Mouse (Mus musculus) T-helper 1 cell (primary cell): ENCODE measurements around the gene Cpa4.

Experiments
- in situ Hi-C: fragments of 300-600 bp; cut with MboI, MseI; formaldehyde crosslinking; loops from one replicate; pipeline ENCODE4 v1.15.1; 2025; ENCODE audit warnings: high pct_unique_total_duplicates

The Cpa4 gene

GRCm38 (mm10) chr6:30568069-30568468 is at the start of gene Cpa4:
Gene Cpa4 (plus strand): TSS chr6:30568369.
- in situ Hi-C loops: no loop called here

DNA sequence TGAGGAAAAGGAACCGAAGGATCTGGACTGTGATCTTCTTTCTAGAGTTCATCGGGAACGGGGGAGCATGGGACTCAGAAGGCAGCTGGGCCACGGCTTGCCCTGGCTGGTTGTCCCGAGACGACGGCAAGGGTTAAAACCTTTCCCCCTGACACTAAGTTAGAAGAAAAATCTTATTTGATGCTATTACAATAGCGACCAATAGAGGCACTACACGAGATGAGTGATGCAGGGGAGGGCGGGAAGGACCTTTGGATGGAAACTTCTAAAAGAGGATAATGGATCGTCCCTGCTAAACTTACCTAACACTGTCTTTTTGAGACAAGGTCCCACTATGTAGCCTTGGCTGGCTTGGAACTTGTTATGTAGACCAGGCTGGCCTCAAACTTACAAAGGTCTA is 47.8 kb upstream of the Cpa4 start:
- in situ Hi-C loops: no loop called here

DNA sequence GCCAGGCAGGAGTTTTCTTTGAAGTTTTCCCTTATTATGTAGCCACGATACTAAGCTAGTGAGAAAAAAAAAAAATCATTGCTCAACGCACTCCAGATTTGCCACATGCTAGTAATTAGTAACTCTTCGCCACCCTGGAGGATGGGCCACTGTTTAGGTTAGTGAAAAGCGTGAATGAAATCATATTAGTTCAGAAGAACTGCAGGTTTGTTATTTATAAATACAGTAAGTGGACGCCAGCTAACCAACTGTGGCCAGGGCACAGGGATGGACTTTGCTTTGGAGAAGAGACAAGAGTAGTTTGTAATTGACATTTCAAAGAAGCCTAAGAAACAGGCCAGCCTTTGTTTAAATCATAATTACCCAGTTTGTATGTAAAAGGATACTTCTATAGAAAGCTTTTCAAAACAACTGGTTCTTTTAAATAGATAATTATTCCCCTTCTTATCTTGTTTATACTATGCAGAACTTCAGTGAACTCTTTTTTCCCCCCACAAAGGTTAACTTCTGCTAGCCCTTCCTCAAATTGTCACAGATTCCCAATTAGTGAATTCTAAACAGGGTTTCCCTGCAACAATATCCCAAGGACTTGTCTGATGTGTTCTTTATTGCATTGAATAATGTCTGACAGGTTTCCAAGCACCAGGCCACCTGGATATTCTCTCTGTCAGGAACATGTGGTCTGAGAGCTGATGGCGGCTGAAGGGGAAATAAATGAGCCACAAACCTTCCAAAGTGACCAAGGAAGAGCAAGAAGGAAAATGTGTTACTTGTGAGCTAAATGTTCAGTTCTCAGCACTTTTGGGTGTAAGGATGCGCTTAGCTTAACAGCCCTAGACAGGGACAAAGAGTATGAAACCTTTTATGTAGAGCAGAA is 42.5 kb upstream of the Cpa4 start:
- in situ Hi-C loops: loop anchor here (5.0 kb wide), 1 partner anchor 277 kb away; no protein-coding TSS in a partner anchor

GRCm38 (mm10) chr6:30526586-30527515 is 41.3 kb upstream of the Cpa4 start:
- in situ Hi-C loops: loop anchor here (5.0 kb wide), 1 partner anchor 275 kb away; no protein-coding TSS in a partner anchor

DNA sequence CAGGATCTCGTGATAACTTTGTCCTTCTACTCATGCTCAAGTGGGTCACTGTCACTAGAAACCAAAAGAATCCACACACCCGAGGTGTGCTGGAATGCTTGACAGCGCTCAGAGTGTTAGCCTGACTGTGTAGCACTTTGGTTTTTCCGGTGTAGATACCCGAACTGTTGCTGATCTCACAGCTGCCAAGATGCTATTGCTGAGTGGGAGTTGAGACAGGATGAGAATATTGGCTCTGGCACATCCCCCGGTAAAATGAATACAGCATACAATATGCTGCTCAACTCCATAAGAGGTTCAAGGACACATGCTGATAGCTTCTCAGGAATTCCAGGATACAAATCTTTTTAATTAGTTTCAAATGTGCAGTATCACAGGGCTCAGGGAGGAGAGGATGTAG is 39.4 kb upstream of the Cpa4 start:
- in situ Hi-C loops: loop anchor here (5.0 kb wide), 1 partner anchor 274 kb away; no protein-coding TSS in a partner anchor

DNA sequence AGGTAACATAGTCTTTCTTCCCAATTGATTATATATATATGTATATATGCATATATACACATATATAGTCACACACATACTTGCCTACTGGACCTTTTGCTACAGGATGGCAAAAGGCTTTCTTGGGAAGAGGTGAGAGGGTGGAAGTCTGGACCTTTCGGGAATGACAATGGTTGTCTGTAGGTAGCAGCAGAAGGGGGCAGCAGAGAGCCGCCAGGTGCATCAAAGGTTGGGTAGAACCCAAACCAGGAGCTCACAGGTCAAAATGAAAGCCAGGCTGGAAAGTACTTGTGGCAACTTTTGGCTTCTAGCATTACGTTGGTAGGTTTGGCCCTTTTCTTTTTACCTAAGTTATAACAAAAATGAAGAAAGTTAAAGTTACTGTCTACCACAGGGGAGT is 32.8 kb upstream of the Cpa4 start:
- in situ Hi-C loops: loop anchor here (5.0 kb wide), 1 partner anchor 457 kb away; no protein-coding TSS in a partner anchor

- in situ Hi-C loops: loop anchor here (5.0 kb wide), 1 partner anchor 454 kb away; no protein-coding TSS in a partner anchor
Measured at GRCm38 (mm10) chr6:30538240-30538639, 29.9 kb upstream of the Cpa4 start.

DNA sequence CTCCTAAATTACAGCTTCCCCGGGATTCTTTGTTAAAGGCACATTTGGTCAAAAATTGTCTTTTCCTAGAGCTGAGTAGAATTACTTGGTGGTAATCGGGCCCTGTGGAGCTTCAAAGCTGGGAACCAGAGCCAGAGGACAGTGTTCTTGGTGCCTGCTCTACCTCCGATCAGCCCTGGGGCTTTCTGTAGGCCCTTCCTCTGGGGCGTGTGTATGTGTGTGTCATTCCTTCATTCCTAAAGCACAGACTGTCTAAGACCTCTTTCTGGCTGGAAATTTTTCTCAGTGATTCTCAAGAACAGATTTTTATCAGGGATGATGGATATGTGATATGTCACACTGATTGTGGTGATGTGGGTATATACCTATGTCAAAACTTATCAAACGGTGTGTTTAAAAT is 29.4 kb upstream of the Cpa4 start:
- in situ Hi-C loops: loop anchor here (5.0 kb wide), 1 partner anchor 454 kb away; no protein-coding TSS in a partner anchor

- in situ Hi-C loops: no loop called here
Measured at GRCm38 (mm10) chr6:30541009-30541799, 27.0 kb upstream of the Cpa4 start, which contains the start of gene Cpa2. Gene Cpa2 (plus strand): TSS chr6:30541582.

- in situ Hi-C loops: no loop called here
Measured at GRCm38 (mm10) chr6:30542277-30542676, 25.9 kb upstream of the Cpa4 start.

GRCm38 (mm10) chr6:30543077-30543476 is 25.1 kb upstream of the Cpa4 start:
- in situ Hi-C loops: no loop called here

DNA sequence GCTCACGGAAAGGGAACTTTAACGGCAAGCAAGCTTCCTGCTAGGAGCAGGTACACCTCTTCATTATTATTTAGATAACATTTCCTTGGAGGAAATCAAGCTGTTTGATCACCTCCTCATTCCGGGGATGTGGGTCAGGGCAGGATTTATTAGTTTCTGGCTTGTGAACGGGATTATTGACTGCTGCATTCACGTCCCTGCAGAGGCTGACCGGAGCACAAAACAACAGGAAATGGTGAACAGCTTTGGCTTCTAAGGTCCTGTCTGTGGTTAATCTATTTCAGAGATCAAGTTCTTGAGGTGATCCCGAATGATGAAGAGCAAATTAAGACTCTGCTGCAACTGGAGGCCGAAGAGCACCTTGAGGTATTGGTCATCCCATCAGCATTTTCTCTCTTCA is 24.3 kb upstream of the Cpa4 start:
- in situ Hi-C loops: no loop called here

GRCm38 (mm10) chr6:30545689-30546088 is 22.5 kb upstream of the Cpa4 start:
- in situ Hi-C loops: no loop called here

DNA sequence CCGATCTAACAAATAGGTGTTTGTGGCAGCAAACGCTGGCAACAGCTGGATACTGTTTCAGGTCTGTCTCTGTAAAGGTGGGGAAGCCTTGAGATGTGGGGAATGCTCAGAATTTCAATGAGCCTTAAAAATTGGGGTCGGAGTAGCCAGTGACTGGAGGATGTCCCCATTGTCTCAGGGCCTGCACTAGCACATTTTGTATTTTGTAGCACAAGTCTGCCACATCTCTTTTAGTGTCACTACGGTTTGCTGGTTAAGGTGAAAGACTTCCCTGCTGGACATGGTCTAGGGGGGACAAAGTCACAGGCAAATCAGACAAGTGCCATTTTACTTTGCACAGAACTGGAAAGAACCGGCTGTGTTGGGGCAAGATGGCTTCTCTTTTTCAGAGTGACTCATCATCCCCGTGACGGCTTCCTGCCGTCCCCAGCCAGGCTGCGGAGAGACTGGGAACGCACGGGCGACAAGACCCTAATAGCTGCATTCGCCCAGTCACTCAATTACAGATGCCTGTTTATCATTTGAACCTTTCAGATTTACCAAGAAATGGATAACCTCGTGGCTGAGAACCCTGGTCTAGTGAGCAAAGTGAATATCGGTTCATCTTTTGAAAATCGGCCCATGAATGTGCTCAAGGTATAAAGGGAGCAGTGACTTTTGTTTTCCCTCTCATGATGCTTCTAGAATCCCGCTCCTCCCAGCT is 21.4 kb upstream of the Cpa4 start:
- in situ Hi-C loops: no loop called here

GRCm38 (mm10) chr6:30547274-30547645 is 20.9 kb upstream of the Cpa4 start:
- in situ Hi-C loops: no loop called here

DNA sequence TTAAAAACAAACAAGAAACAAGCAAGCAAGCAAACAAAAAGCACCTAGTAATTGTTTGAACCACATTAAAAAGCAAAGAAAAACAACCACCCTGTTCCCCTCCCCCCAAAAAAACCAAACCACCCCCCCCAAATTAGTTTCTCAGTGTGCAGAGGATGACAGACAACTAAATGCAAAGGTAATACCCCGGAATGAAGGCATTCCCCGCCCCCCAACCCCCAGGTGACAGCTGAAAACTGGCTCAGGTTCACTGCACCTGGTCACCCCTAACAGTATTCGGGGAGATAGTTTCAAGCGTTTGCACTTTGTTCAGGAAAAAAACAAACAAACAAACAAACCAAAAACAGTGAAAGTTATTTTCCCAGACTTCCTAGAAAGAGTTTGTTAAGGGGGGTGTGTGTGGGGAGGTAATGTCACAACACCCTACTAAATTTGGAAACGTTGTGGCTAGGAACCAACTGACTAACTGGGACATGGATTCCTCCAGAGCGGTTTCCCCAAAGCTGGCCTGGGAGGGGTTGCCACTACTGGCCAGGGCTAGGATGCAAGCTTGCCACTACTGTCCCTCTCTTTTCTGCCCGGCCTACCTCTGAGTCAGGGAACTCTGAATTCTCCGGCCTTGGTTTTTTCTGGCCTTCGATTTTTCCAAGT is 20.4 kb upstream of the Cpa4 start:
- in situ Hi-C loops: no loop called here

DNA sequence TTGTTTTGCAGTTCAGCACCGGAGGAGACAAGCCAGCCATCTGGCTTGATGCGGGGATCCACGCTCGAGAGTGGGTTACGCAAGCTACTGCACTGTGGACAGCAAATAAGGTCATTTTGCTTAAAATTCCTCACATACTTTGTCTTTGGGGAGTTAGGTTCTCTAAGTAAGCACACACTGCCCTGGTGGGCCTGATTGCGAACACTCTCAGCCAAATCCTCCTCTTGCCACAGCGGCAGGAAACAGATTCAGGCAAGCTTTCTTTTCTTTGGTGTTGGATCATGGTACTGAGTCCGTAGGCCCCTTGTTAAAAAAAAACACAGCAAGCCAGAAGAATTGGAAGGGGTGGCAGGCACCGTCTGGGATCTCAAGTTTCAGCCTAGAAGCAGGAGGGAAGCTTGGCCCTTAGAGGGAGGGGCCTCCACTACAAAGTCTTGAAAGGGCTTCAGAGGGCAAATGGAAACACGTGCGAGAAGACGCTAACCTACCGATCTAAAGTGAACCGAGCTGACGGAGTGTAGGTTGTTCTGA is 18.9 kb upstream of the Cpa4 start:
- in situ Hi-C loops: no loop called here

GRCm38 (mm10) chr6:30550496-30551192 is 17.5 kb upstream of the Cpa4 start:
- in situ Hi-C loops: no loop called here

DNA sequence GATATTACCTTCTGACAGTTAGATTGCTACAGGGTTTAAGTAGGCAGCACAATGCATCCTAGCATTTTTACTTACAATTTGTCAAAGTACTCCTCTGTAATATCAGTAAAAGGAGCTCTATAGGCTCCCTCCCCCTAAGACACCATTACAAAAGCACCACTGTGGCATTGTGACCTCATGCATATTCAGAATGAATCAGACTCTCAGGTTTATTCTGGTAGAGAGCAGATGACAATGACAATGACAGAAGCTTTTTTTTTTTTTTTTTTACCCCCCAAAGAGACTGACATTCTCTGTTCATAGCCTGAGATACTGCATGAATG is 17.0 kb upstream of the Cpa4 start:
- in situ Hi-C loops: no loop called here
